Mouse (Mus musculus): ENCODE measurements around the gene Tmem183a.

DNA sequence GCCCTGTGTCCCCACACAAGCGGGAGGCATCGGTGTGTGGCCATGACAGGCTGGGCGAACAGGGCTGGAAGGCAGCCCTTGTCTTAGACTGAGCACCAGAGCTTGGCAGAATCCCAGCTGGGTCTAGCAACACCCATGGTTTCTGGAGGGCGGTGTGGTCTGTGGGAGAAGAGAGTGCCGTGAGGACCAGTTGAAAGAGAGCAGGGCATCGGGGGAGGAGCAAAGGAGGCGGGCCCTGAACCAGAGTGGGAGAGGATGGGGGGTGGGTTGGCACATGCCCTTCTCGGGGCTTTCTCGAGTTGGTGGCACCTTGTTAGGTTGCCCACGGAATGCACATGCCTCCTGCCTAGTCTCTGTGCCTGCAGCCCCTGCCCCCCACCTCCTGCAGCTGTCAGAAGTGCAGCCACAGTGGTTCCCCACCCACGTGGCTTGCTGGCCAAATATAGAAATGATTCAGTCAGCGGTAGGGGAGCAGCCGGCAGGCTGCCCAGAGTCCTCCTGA lies 29.0 kb downstream of the Tmem183a start, which contains the start of gene Ppfia4:
- TF ChIP-seq CTCF (IDR thresholded peaks at IDR 0.05; ENCODE audit: insufficient read depth, low read length) (no peak), POLR2A (IDR thresholded peaks at IDR 0.05; ENCODE audit: borderline replicate concordance, extremely low read depth, low read depth, low read length) (no peak)
